Mouse (Mus musculus): ENCODE results near the gene Cd3eap.

Cd3eap gene

DNA sequence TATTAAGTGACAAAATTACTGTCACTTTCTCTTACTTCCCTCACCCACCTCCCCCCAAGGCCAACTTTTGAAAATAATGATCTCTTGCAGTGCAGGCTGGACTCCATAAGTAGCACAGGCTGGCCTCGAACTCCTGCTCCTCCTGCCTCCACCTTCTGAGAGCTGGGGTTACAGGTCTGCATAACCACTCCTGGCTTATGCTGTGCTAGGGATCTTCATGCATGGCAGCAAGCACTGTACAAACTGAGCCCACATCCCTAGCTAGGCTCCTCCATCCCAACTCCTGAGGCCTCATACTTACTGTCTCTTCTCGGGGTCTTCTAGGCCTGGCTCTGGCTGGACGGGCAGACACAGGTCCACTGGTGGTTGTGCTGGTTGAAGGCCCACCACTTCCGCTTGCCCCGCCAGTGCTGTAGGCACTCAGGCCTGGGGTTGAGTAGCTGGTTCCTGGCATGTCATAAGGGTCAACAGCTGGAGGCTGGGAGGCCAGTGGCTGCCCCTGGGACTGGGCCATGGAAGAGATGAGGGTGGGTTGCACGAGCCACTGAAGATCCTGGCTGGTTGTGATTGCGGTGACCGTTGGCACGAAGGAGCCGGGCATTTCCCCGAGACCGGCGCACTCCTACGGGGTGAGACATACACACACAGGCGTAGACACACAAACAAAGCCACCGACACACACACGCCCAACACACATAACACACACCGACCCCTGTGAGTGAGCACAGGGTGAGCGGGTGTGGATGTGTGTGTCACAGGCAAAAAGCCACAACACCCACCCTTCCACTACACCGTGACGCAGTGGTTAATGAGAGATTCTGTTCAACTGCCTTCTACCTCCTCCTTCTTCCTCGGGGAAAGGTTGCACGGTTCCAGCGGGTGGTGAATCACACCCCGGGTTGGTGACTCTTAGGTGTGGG lies 52.2 kb downstream of the Cd3eap start:
- no peak for DNase-seq
